ENCODE assay signal across 28 mouse cellular contexts in genomic region chr6:30330706-30331105, GRCm38 (mm10).
"Had no signal": no experiment of that assay in that cellular context is flagged by ENCODE, and none has a peak within 500 bp of the region (broad histone marks: within the 10 kb centered on the region; RNA-seq: fewer than 3 reads in every experiment).

No protein-coding gene starts in this region.

- H3K27ac ChIP-seq: embryonic facial prominence, embryonic 10.5 days; embryonic facial prominence, embryonic 12.5 days; embryonic facial prominence, embryonic 13.5 days; embryonic facial prominence, embryonic 15.5 days; forebrain, embryonic 10.5 days; forebrain, embryonic 12.5 days; forebrain, embryonic 13.5 days; forebrain, embryonic 15.5 days; gastrocnemius, adult 2 months had no signal

- H3K9me3 ChIP-seq: embryonic facial prominence, embryonic 10.5 days; embryonic facial prominence, embryonic 12.5 days; embryonic facial prominence, embryonic 13.5 days; embryonic facial prominence, embryonic 15.5 days; forebrain, embryonic 10.5 days; forebrain, embryonic 12.5 days; forebrain, embryonic 13.5 days; forebrain, embryonic 15.5 days had no signal

- H3K4me2 ChIP-seq: embryonic facial prominence, embryonic 12.5 days; embryonic facial prominence, embryonic 13.5 days; embryonic facial prominence, embryonic 15.5 days; forebrain, embryonic 12.5 days; forebrain, embryonic 13.5 days; forebrain, embryonic 15.5 days had no signal

- ATAC-seq: forebrain, embryonic 13.5 days; forebrain, embryonic 14.5 days; forebrain, embryonic 15.5 days; forebrain, embryonic 16.5 days; forebrain, postnatal 0 days had no signal

- DNase-seq: cerebellum, adult 2 months; cerebellum, adult 8-10 months; cerebellum, adult 9-10 months; cerebellum, adult 9-11 months; cerebellum, postnatal 10 days; cerebellum, postnatal 14 days; cerebellum, postnatal 25 days; cerebellum, postnatal 36 days; embryo, embryonic 11 days; forebrain, postnatal 0 days; gastrocnemius, adult 2 months; gastrocnemius, postnatal 10 days; gastrocnemius, postnatal 14 days; gastrocnemius, postnatal 25 days; gastrocnemius, postnatal 36 days; heart, adult 11 months; heart, adult 18-20 months had no signal

- H3K4me3 ChIP-seq: embryonic facial prominence, embryonic 10.5 days; embryonic facial prominence, embryonic 12.5 days; embryonic facial prominence, embryonic 13.5 days; embryonic facial prominence, embryonic 15.5 days; erythroblast, embryonic 14.5 days; forebrain, embryonic 10.5 days; forebrain, embryonic 12.5 days; forebrain, embryonic 13.5 days; forebrain, embryonic 15.5 days; gastrocnemius, adult 2 months had no signal

- H3K4me1 ChIP-seq: embryonic facial prominence, embryonic 15.5 days; forebrain, embryonic 12.5 days; forebrain, embryonic 13.5 days; forebrain, embryonic 15.5 days had no signal

- H3K36me3 ChIP-seq: embryonic facial prominence, embryonic 10.5 days; embryonic facial prominence, embryonic 12.5 days; embryonic facial prominence, embryonic 13.5 days; embryonic facial prominence, embryonic 15.5 days; forebrain, embryonic 10.5 days; forebrain, embryonic 12.5 days; forebrain, embryonic 15.5 days had no signal

- H3K9ac ChIP-seq: embryonic facial prominence, embryonic 12.5 days; embryonic facial prominence, embryonic 13.5 days; embryonic facial prominence, embryonic 15.5 days; forebrain, embryonic 12.5 days; forebrain, embryonic 13.5 days; forebrain, embryonic 15.5 days; forebrain, postnatal 0 days had no signal

- H3K27me3 ChIP-seq: embryonic facial prominence, embryonic 12.5 days; embryonic facial prominence, embryonic 13.5 days; embryonic facial prominence, embryonic 15.5 days; forebrain, embryonic 13.5 days; forebrain, embryonic 15.5 days had no signal
